Mouse (Mus musculus) megakaryocyte, embryonic 14.5 days (primary cell): Measurements from ENCODE around the gene Cwc15.

Experiments used
- FLI1 ChIP-seq: IDR thresholded peaks from 2 replicates; pipeline ENCODE4 v1.6.1; 2012; ENCODE audit warnings: low read length, inconsistent platforms, mixed read lengths
- GATA1 ChIP-seq: IDR thresholded peaks from 3 replicates; pipeline ENCODE4 v1.6.1; 2012; ENCODE audit warnings: mixed read lengths, low read length, inconsistent platforms, borderline replicate concordance

DNA sequence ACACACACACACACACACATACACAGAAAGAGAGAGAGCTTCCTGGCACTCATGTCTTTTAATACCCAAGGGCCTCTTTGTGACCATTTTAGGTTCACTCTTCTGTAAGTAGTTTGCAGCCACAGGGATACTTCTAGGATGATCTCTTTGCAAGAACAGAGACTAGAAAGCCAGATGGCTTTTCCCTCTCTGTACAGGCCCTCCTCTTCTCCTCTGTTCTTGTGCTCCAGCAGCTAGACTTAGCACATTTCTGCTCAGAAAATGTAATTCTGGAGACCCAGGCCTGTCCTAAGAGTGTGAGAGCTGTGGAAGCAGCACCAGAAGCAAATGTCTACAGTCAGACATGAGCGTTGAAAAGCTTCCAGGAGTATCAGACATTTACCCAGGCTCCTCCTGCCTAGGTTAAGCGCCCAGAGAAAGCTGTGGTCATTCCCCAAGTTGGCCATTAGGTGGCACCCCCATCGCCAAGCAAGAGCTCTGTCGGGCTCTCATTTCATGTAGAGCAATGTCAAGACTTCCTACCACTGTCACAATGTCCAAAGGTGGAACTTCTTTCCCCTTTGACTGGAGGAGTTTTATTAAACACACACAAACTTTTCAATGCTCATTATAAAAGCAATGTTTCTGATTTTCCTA lies 23.1 kb downstream of the Cwc15 start:
- TF ChIP-seq GATA1 (no peak), FLI1 (no peak)
